Mouse (Mus musculus): Measurements from ENCODE around the gene Pde4c. TPM values are rescaled to one million over a fixed set of nuclear protein-coding genes. Genes with fewer than 3 reads are reported as not detected.

Gene Pde4c
- polyA plus RNA-seq (2014; fragmentation: Illumina TruSeq; extraction: RNeasy Lipid Tissue Mini Kit (QIAGEN cat#74804); ENCODE audit: insufficient read depth, low read depth, low replicate concordance): 1.1 TPM

DNA sequence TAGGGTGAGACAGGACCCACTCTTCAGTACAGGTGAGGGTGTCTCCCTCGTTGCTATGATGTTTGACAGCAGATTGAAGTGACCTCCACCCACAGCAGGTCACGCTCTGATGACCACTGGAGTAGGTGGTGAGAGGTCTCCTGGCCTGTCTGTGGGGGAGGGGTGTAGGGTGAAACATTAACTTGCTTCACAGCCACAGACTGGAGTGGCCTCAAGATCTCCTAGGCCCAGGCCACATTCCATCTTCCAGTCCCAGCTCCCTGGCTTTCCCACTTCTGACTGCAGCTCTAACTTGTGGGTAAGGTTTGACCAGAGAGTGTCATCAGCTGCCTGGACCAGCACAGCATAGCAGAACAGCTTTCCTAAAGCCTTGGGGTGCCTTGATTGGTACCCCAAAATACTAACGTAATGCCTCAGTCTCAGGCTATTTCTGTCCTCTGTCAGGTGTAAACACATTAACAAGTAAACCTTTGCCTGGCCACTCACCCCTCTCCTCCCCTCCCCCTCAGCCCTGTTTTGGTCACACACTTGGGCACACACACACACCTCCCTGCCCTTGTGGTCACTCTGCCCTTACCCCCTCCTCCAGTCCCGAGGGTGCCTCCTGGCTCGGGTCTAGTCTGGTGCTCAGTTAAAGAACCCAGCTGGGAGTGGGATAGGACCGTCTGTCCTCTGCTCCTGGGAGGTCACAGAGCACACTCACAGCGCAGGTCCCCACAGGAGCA lies at the start of gene Pde4c:
Pde4c (plus strand) TSS at position 235 of the 725 bp plus-strand sequence.

DNA sequence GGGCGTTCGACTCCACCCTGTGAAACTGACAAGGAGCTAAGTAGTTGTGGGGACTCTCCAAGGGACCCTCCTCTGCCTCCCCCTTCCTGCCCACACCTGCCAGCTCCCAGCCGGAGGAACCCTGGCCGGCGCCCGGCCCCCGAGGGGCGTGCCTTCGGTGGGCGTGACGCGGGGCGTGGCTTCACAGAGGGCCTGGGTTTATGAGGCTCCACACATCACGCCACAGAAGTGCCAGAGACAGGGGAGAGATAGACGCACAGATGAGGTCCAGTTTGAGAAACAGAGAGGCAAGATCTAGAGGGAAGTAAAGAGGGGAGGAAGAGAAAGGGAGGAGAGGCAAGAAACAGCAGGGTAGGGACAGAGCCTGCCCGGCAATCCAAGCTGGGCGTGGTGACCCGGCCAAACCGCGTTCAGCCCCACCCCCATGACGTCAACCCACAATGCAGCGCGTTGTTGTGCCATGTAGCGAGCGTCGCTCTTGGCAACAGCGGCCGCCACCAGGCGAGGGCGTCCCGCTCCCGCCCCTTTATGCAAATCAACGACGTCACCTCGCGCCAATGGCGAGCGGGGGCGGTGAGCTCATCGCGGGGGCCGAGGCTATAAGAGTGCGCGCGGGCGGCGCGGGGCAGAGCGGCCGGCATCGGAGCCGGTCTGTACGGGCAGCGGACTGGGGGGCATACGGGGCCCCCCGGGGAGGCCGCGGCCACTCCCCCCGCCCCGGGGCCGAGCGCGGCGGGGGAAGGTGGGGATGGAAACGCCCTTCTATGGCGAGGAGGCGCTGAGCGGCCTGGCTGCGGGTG lies 25.0 kb upstream of the Pde4c start, which contains the start of gene Jund:
Jund (plus strand) TSS at position 640 of the 800 bp plus-strand sequence.

DNA sequence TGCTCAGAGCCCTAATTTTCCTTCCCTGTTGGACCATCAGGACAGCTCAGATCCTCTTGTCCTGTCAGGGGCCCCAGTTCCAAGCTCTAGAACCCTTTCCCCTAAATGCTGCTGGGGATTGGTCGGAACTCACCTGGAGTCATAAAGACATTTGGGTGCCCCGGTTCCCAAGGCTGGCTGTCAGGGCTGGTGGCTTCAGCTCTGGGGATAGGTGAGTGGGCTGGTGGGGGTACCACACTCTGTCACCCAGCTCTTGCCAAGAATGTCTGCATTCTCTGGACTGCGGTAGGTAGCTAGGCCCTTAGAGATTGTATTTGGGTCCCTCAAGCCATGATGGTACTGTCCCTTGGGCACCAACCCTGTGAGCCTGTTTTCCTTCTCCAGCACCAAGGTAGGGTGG lies 20.2 kb upstream of the Pde4c start, which contains the start of gene Iqcn:
Iqcn (plus strand) TSS at position 171 of the 400 bp plus-strand sequence.

DNA sequence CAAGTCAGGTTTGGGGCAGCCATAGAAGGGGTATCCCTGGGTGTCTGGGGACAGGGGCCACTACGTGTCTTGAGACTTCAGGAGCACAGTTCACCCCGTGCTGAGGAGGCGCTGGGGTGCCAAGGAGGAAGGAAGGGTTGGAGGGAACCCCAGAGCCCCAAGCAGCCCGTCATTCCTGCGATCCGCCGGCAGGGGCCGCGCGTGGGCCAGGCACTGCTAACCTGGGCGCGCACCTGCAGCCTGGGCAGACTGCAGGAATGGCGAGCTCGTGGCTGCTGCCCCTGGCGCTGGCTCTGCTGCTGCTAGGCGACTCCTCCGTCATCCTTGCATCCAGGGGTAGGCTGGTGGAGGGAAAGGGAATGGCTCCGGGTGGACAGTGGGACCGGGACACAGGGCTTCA lies 5.2 kb upstream of the Pde4c start, which contains the start of gene Gm3336:
Gm3336 (plus strand) TSS at position 247 of the 400 bp plus-strand sequence.

DNA sequence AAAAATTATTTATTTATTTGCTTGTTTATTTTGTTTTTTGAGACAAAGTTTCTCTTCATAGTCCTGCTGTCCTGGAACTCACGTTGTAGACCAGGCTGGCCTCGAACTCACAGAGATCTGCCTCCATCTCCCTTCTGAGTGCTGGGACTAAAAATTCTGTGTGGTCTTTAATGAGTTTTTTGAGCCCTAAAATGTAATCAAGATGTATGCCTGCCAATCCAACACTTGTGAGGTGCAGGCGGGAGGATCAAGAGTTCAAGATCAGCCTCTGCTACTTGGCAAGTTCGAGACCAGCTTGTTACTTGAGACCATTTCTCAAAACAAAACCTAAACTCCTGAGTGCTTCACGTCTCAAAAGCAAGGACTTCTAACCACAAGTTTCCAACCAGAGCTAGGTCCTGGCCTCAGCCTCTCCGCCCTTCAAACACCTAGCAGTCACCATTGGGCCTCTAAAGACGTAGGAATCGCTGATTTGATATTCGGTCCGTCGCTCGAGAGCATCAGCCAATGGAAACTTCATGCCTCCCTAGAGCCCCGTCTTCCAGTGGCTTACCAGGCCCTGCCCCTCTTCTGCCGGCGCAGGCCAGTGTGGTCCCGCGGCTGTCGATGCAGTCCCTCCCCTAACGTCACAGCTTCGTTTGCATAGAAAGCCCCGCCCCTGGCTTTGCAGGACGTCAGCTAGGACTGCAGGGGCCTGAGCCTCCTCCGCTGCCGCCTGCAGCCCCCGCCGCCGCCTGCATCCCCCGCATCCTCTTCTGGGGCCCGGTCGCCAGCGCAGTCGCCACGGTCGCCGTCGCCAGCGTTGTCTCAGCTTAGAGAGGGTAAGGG lies 30.7 kb downstream of the Pde4c start, which contains the start of gene Rab3a:
Rab3a (plus strand) TSS at position 637 of the 828 bp plus-strand sequence.

DNA sequence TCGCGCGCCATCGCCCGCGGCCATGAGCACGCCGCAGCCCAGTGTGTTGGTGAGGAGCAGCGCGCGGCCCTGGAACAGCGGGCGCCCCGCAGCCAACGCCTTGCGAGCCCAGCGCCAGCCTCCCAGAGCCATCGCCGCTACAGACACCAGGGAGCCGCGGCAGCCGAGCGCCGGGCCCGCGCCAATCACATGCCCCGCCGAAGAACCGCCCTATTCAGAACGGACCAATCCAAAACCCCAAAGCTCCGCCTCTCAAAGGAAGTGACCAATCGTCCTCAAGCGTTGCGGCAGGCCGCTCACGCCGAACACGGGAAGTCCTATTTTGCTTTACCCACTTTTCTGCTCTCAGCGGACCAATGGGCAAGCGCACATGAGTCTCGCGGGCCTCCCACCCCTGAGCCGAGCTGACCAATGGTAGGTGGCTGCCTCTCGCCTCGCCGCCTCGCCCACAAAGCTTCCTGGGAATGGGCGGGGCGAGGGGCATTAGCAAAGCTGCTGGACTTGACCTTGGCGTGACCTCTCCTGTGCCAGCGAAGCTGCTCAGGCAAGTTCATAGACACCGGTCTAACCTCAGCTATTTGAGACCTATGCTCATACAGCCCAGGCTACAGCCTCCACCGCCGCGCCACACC lies 37.4 kb downstream of the Pde4c start, which contains the start of gene Mpv17l2:
Mpv17l2 (minus strand) TSS at position 172 of the 632 bp plus-strand sequence.

DNA sequence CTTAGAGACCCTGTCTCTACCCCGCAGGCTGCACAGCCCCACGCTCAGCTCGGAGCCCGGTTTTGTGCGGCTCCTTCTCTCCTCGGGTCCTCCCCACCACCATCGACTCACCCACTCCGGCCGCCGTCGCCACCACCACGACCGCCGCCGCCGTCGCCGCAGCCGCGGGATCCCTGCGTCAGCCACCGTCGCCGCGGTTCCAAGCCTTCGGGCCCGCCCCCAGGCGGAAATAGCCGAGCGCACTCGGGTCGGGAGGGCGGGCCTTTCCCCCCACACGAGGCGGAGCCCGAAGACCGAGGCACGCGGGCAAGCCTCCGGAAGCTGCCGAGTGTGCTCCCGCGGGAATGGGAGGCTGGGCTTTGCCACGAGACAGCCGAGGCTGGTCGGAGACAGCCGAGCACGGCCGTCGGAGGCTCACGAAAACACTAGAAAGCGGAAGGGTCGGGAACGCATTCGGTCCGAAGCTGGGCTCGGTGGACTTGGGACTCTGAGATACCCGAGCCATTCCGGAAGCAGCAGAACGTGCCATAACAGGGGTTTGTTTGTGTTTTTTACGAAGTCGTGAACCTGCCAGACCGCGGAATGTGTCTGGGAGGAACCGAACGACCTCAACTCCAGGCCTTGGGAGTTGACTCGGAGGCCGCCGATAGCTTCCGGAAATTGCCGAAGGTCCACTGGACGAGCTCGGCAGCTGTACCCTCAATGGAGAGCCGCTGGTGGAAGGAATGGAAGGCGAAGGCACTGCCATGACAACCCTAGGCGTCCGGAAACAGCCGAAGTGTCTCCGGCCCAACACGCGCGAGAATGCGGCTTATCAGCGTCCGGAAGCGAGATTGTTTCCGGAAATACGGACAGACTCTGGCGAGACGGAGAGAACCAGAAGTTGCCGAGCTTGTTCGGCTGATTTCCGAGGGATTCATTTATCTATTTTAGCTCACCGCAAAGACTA lies 53.2 kb downstream of the Pde4c start, which contains the start of gene Pik3r2:
Pik3r2 (minus strand) TSS at position 218 of the 949 bp plus-strand sequence.

Other genes starting within 250 kb of the Pde4c start
- 10.1 TPM for gene Klhl26, start 246.8 kb upstream of the Pde4c start, polyA plus RNA-seq (2014; fragmentation: Illumina TruSeq; extraction: RNeasy Lipid Tissue Mini Kit (QIAGEN cat#74804); ENCODE audit: insufficient read depth, low read depth, low replicate concordance)
- gene Tmem59l, start 236.4 kb upstream of the Pde4c start, polyA plus RNA-seq (2014; fragmentation: Illumina TruSeq; extraction: RNeasy Lipid Tissue Mini Kit (QIAGEN cat#74804); ENCODE audit: insufficient read depth, low read depth, low replicate concordance): 7.8 TPM
- gene Crlf1, start 230.6 kb upstream of the Pde4c start, polyA plus RNA-seq (2014; fragmentation: Illumina TruSeq; extraction: RNeasy Lipid Tissue Mini Kit (QIAGEN cat#74804); ENCODE audit: insufficient read depth, low read depth, low replicate concordance): 13.8 TPM
- gene Rex1bd, start 217.0 kb upstream of the Pde4c start, polyA plus RNA-seq (2014; fragmentation: Illumina TruSeq; extraction: RNeasy Lipid Tissue Mini Kit (QIAGEN cat#74804); ENCODE audit: insufficient read depth, low read depth, low replicate concordance): 98.1 TPM
- 1,654 TPM for gene Uba52, start 212.9 kb upstream of the Pde4c start, polyA plus RNA-seq (2014; fragmentation: Illumina TruSeq; extraction: RNeasy Lipid Tissue Mini Kit (QIAGEN cat#74804); ENCODE audit: insufficient read depth, low read depth, low replicate concordance)
- 190 TPM for gene Fkbp8, start 196.0 kb upstream of the Pde4c start, polyA plus RNA-seq (2014; fragmentation: Illumina TruSeq; extraction: RNeasy Lipid Tissue Mini Kit (QIAGEN cat#74804); ENCODE audit: insufficient read depth, low read depth, low replicate concordance)
- gene Kxd1, start 195.8 kb upstream of the Pde4c start, polyA plus RNA-seq (2014; fragmentation: Illumina TruSeq; extraction: RNeasy Lipid Tissue Mini Kit (QIAGEN cat#74804); ENCODE audit: insufficient read depth, low read depth, low replicate concordance): 48.0 TPM
- 9.7 TPM for gene Ell, start 184.3 kb upstream of the Pde4c start, polyA plus RNA-seq (2014; fragmentation: Illumina TruSeq; extraction: RNeasy Lipid Tissue Mini Kit (QIAGEN cat#74804); ENCODE audit: insufficient read depth, low read depth, low replicate concordance)
- gene Isyna1, start 129.3 kb upstream of the Pde4c start, polyA plus RNA-seq (2014; fragmentation: Illumina TruSeq; extraction: RNeasy Lipid Tissue Mini Kit (QIAGEN cat#74804); ENCODE audit: insufficient read depth, low read depth, low replicate concordance): 26.4 TPM
- 54.0 TPM for gene Ssbp4, start 114.8 kb upstream of the Pde4c start, polyA plus RNA-seq (2014; fragmentation: Illumina TruSeq; extraction: RNeasy Lipid Tissue Mini Kit (QIAGEN cat#74804); ENCODE audit: insufficient read depth, low read depth, low replicate concordance)
- 6.2 TPM for gene Lrrc25, start 107.6 kb upstream of the Pde4c start, polyA plus RNA-seq (2014; fragmentation: Illumina TruSeq; extraction: RNeasy Lipid Tissue Mini Kit (QIAGEN cat#74804); ENCODE audit: insufficient read depth, low read depth, low replicate concordance)
- gene Gdf15, start 91.3 kb upstream of the Pde4c start, polyA plus RNA-seq (2014; fragmentation: Illumina TruSeq; extraction: RNeasy Lipid Tissue Mini Kit (QIAGEN cat#74804); ENCODE audit: insufficient read depth, low read depth, low replicate concordance): 1.6 TPM
- 17.7 TPM for gene Pgpep1, start 63.3 kb upstream of the Pde4c start, polyA plus RNA-seq (2014; fragmentation: Illumina TruSeq; extraction: RNeasy Lipid Tissue Mini Kit (QIAGEN cat#74804); ENCODE audit: insufficient read depth, low read depth, low replicate concordance)
- 81.6 TPM for gene Lsm4, start 50.5 kb upstream of the Pde4c start, polyA plus RNA-seq (2014; fragmentation: Illumina TruSeq; extraction: RNeasy Lipid Tissue Mini Kit (QIAGEN cat#74804); ENCODE audit: insufficient read depth, low read depth, low replicate concordance)
- 145 TPM for gene Jund, start 24.8 kb upstream of the Pde4c start, polyA plus RNA-seq (2014; fragmentation: Illumina TruSeq; extraction: RNeasy Lipid Tissue Mini Kit (QIAGEN cat#74804); ENCODE audit: insufficient read depth, low read depth, low replicate concordance)
- gene Iqcn, start 20.3 kb upstream of the Pde4c start, polyA plus RNA-seq (2014; fragmentation: Illumina TruSeq; extraction: RNeasy Lipid Tissue Mini Kit (QIAGEN cat#74804); ENCODE audit: insufficient read depth, low read depth, low replicate concordance): not detected
- 0.66 TPM for gene Gm3336, start 5.2 kb upstream of the Pde4c start, polyA plus RNA-seq (2014; fragmentation: Illumina TruSeq; extraction: RNeasy Lipid Tissue Mini Kit (QIAGEN cat#74804); ENCODE audit: insufficient read depth, low read depth, low replicate concordance)
- gene Rab3a, start 31.0 kb downstream of the Pde4c start, polyA plus RNA-seq (2014; fragmentation: Illumina TruSeq; extraction: RNeasy Lipid Tissue Mini Kit (QIAGEN cat#74804); ENCODE audit: insufficient read depth, low read depth, low replicate concordance): 18.7 TPM
- gene Mpv17l2, start 37.2 kb downstream of the Pde4c start, polyA plus RNA-seq (2014; fragmentation: Illumina TruSeq; extraction: RNeasy Lipid Tissue Mini Kit (QIAGEN cat#74804); ENCODE audit: insufficient read depth, low read depth, low replicate concordance): 36.9 TPM
- gene Pik3r2, start 53.0 kb downstream of the Pde4c start, polyA plus RNA-seq (2014; fragmentation: Illumina TruSeq; extraction: RNeasy Lipid Tissue Mini Kit (QIAGEN cat#74804); ENCODE audit: insufficient read depth, low read depth, low replicate concordance): 14.8 TPM
- gene Mast3, start 81.3 kb downstream of the Pde4c start, polyA plus RNA-seq (2014; fragmentation: Illumina TruSeq; extraction: RNeasy Lipid Tissue Mini Kit (QIAGEN cat#74804); ENCODE audit: insufficient read depth, low read depth, low replicate concordance): 9.9 TPM
- 0.71 TPM for gene Il12rb1, start 84.7 kb downstream of the Pde4c start, polyA plus RNA-seq (2014; fragmentation: Illumina TruSeq; extraction: RNeasy Lipid Tissue Mini Kit (QIAGEN cat#74804); ENCODE audit: insufficient read depth, low read depth, low replicate concordance)
- gene Arrdc2, start 116.0 kb downstream of the Pde4c start, polyA plus RNA-seq (2014; fragmentation: Illumina TruSeq; extraction: RNeasy Lipid Tissue Mini Kit (QIAGEN cat#74804); ENCODE audit: insufficient read depth, low read depth, low replicate concordance): 10.2 TPM
- 1.1 TPM for gene Kcnn1, start 139.5 kb downstream of the Pde4c start, polyA plus RNA-seq (2014; fragmentation: Illumina TruSeq; extraction: RNeasy Lipid Tissue Mini Kit (QIAGEN cat#74804); ENCODE audit: insufficient read depth, low read depth, low replicate concordance)
- 49.2 TPM for gene Ccdc124, start 150.2 kb downstream of the Pde4c start, polyA plus RNA-seq (2014; fragmentation: Illumina TruSeq; extraction: RNeasy Lipid Tissue Mini Kit (QIAGEN cat#74804); ENCODE audit: insufficient read depth, low read depth, low replicate concordance)
- gene Slc5a5, start 169.0 kb downstream of the Pde4c start, polyA plus RNA-seq (2014; fragmentation: Illumina TruSeq; extraction: RNeasy Lipid Tissue Mini Kit (QIAGEN cat#74804); ENCODE audit: insufficient read depth, low read depth, low replicate concordance): 0.24 TPM
- 2,851 TPM for gene Rpl18a, start 173.7 kb downstream of the Pde4c start, polyA plus RNA-seq (2014; fragmentation: Illumina TruSeq; extraction: RNeasy Lipid Tissue Mini Kit (QIAGEN cat#74804); ENCODE audit: insufficient read depth, low read depth, low replicate concordance)
- gene Map1s, start 182.2 kb downstream of the Pde4c start, polyA plus RNA-seq (2014; fragmentation: Illumina TruSeq; extraction: RNeasy Lipid Tissue Mini Kit (QIAGEN cat#74804); ENCODE audit: insufficient read depth, low read depth, low replicate concordance): 9.3 TPM